Mouse (Mus musculus): ENCODE results near the gene Ndel1.

Ndel1 gene

DNA sequence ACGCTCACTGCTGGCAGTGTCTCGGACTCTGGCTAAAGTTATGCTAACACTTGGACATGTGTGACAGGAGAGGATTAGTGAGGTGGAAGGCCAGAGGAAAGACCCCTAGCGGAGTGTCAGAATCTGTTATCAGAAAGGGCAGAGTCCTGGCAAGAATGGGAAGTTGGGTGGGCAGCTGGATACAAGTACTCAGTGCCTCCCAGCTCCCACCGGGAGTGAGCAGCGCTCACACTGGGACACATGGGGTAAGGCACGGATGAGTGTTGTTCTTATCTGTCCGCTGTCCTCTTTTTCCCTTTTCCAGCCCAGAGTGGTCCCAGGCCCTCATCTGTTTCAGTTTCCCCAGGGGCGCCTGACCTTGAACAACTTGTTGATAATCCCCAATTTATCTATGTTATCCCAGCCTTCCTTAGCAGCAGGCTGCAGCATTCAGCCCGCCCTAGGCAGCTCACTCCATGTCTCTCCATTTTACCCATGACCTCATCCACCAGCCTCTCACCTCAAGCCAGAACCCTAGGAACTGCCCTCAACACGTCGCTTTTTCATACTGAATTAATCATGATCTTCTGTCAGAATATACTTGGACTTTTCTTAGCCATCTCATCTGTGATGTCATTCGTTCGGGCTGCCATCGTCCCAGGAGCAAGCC is 91.1 kb downstream of the Ndel1 start:
- no peak for TF ChIP-seq GATA4 (IDR thresholded peaks at IDR 0.05; ENCODE audit: insufficient replicate concordance, low read length)

DNA sequence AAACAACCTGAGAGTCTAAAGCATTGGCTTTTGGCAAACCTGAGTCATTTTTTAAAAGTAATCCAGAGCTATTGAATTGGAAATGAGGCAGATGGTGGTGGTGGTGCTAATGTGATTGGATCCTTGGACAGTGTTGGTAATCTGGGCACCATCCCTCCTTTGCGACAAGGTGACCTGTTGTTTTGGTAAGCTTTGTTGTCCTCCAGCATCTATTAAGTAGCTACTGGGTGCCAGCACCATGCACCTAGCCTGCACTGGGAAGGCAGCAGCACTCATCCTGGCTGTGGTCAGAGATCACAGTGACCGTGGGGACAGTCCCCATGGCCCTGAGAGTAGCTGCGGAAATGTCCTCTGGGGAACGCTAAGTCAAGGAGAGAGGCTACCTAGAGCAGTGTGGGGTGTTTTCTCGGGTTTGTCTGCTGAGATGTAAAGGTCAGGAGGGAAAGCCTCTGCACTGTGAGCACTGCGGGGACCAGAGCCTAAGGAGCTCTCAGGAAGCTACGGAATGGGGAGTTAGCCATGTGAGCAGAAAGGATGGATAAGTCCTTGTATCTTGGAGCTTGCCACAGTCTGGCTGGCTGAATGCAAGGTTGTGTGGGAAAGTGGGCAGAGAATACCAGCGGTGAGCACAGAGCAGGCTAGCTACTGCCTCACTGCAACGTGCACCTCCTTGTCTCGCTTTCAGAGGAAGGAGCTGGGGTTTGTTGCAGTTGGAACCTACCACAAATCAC is 91.8 kb downstream of the Ndel1 start:
- TF ChIP-seq GATA4 (IDR thresholded peaks at IDR 0.05; ENCODE audit: insufficient replicate concordance, low read length), result no peak

GRCm38 (mm10) chr11:68778855-68779254 is 92.8 kb downstream of the Ndel1 start:
- no peak for TF ChIP-seq GATA4 (IDR thresholded peaks at IDR 0.05; ENCODE audit: insufficient replicate concordance, low read length)

DNA sequence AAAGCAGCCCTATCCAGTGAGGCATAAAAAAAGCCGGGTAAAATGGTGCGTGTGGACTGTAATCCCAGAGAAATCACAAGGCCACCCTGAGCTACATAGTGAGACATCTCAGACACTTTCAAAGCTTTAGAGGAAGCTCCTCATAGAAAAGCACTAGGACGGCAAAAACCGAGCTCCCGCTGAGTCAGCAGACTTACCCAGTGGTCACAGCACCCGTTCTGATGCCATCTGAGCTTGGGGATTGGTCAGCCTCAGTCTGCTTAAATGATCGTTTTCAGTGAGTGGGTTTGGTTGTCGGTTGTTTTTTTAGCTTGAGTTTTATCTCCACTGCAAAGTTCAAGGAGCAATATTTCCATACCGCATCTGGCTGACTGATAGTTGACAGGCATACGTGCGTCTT is 93.7 kb downstream of the Ndel1 start:
- TF ChIP-seq GATA4 (IDR thresholded peaks at IDR 0.05; ENCODE audit: insufficient replicate concordance, low read length), result no peak

DNA sequence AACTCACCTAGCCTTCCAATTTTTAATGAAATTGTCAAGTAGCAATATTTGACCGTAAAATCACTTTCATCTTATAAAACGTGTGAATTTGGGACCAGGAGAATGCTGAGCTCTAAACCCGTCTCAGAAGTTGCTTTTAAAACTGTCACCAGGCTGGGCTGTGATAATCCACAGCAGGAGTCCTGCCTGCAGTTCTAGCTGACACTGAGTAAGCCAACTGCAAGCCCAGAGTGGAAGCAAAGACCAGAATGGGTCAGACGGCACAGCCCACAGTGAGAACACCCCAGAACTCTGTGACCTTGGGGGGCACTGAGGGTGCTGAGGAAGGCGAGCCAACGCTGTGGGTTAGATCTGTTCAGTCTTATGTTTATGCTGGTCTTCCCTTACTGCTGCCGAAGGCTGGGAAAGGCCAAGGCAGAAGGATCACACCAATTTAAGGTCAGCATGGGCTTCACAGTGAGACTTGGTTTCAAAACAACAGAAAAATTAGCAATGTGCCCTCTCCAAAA is 95.5 kb downstream of the Ndel1 start:
- no peak for TF ChIP-seq GATA4 (IDR thresholded peaks at IDR 0.05; ENCODE audit: insufficient replicate concordance, low read length)

Data from liver, adult (tissue).